Mouse (Mus musculus) midbrain, postnatal 0 days (tissue): ENCODE measurements at regions not wholly inside any gene's neighbourhood (a gene's known extent, or its start where the extent isn't known, plus 50 kb on each side); places are given as distances from the start of the nearest gene placed in this dataset.

Experiments used
- ATAC-seq: fragments of 200-750 bp; cut with Nextera tagmentation; 2 replicates; pipeline ENCODE4 v1.8.0; 2017; ENCODE audit warnings: moderate number of reproducible peaks, mild to moderate bottlenecking, moderate TSS enrichment, moderate library complexity; ENCODE audit not compliant: low FRiP score
- DNase-seq: peaks from one replicate; pipeline ENCODE4 v3.0.0-alpha.2; 2015; ENCODE audit warnings: low spot score
- H3K27ac ChIP-seq: fragments of 300-500 bp; sonication (generic); 2 replicates; pipeline ENCODE4 v1.5.1; 2014; ENCODE audit warnings: low read depth, mild to moderate bottlenecking, low read length, mixed read lengths
- H3K27me3 ChIP-seq: fragments of 300-500 bp; sonication (generic); 2 replicates; pipeline ENCODE4 v1.6.1; 2014; ENCODE audit warnings: low read length, control low read depth, mixed read lengths; ENCODE audit not compliant: insufficient read depth
- H3K36me3 ChIP-seq: fragments of 300-500 bp; sonication (generic); 2 replicates; pipeline ENCODE4 v1.6.1; 2014; ENCODE audit warnings: low read length, control low read depth, mixed read lengths; ENCODE audit not compliant: insufficient read depth
- H3K4me1 ChIP-seq: fragments of 300-500 bp; sonication (generic); 2 replicates; pipeline ENCODE4 v1.6.1; 2014; ENCODE audit warnings: mild to moderate bottlenecking, control low read depth, antibody characterized with exemption, low read length, mixed read lengths; ENCODE audit not compliant: insufficient read depth
- H3K4me2 ChIP-seq: fragments of 300-500 bp; sonication (generic); 2 replicates; pipeline ENCODE4 v1.6.1; 2014; ENCODE audit warnings: low read depth, mild to moderate bottlenecking, low read length, mixed read lengths; ENCODE audit not compliant: poor library complexity, severe bottlenecking
- H3K4me3 ChIP-seq: fragments of 300-500 bp; sonication (generic); 2 replicates; pipeline ENCODE4 v1.5.1; 2014; ENCODE audit warnings: low read depth, mild to moderate bottlenecking, low read length, moderate library complexity
- H3K9ac ChIP-seq: fragments of 300-500 bp; sonication (generic); replicated peaks from 2 replicates; pipeline ENCODE4 v1.6.1; 2014; ENCODE audit warnings: mild to moderate bottlenecking, low read length, moderate library complexity, mixed read lengths; ENCODE audit not compliant: poor library complexity, severe bottlenecking
- H3K9me3 ChIP-seq: fragments of 300-500 bp; sonication (generic); 2 replicates; pipeline ENCODE4 v1.6.1; 2016; ENCODE audit warnings: low read length, control low read depth
- CTCF ChIP-seq: IDR thresholded peaks from 2 replicates; pipeline ENCODE4 v1.5.1; 2016; ENCODE audit warnings: antibody characterized with exemption, mild to moderate bottlenecking
- WGBS: fragments of 180-500 bp; shearing (Covaris S2); extraction: QIAGEN DNeasy Blood & Tissue Kit; methylation state at CpG from one replicate; pipeline ENCODE4 v1.1.7; 2014; 5-methylcytosine and 5-hydroxymethylcytosine counted together

DNA sequence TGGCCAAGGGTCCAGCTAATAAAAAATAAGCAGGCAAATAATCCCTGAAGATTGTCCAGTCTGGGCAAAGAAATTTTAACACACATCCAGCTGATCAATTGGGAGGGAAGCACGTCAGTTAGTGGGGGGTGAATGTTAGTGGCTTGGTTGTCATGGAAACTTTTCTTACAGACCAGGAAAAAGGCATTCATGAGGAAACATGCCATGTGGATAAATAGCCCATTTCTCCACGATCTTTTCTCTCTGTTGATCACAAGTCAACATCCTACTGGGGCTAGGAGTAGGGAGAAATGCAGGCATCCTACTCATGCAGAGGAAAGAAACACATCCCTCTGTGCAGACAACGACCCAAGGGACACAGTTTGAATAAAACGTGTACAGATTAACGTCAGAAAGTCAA, 243.8 kb upstream of the Got2 start:
- no peak for ATAC-seq
- Histone ChIP-seq H3K36me3 (no peaks in the 10 kb centered on the region), H3K9me3 (no peaks in the 10 kb centered on the region), H3K27me3 (no peaks in the 10 kb centered on the region), H3K27ac (no peak overlapping the region), H3K4me2 (no peak overlapping the region), H3K4me1 (no peaks in the 10 kb centered on the region), H3K4me3 (no peak overlapping the region), H3K9ac (no peak overlapping the region)
- TF ChIP-seq CTCF, result no peak
- peak; percentile 59 for DNase-seq
- WGBS, result 10% methylated on average over 5 of the region's 5 CpGs

DNA sequence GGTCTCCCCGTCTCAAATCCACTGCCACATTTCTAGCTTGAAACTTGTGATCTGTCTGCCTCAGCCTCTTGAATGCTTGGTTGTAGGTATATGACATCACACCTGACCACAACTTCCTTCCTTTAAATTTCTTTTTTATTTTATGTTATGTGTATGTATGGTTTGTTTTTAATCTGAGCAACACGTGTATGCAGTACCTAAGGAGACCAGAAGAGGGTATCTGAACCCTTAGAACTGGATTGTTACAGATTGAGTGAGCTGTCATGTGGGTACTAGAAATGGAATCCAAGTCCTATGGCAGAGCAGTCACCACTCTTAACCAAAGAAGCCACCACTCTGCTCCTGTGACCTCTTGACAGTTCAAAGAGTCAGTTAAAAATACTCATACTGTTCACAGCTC, 240.0 kb upstream of the Got2 start:
- H3K27me3 ChIP-seq, result no peaks in the 10 kb centered on the region
- H3K4me3 ChIP-seq, result no peak overlapping the region
- 76% methylated on average over 2 of the region's 2 CpGs for whole genome bisulfite sequencing
- no peak overlapping the region for H3K9ac ChIP-seq
- no peak for ATAC-seq
- no peaks in the 10 kb centered on the region for H3K4me1 ChIP-seq
- no peak overlapping the region for H3K27ac ChIP-seq
- peak; percentile 37 for TF ChIP-seq CTCF
- H3K36me3 ChIP-seq, result no peaks in the 10 kb centered on the region
- H3K4me2 ChIP-seq, result no peak overlapping the region
- DNase-seq, result no peak
- H3K9me3 ChIP-seq, result no peaks in the 10 kb centered on the region

DNA sequence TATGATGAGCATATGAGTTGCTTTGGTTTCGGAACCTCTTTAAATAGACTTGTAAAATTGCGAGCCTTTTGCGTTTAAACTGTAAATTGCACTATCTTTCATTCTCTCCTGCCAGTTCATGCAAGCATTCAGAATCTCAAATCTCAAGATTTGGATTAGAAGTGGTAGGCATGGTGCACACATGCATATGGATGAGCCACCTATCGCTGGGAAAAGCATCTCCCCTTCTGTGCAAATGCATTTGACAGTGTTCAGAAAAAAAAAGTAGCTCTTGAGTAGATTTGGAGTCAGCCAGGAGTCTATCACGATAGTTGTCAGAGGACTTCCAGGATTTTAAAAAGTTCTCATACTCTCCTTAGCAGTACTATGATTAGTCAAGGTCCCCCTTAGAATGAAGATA, 212.5 kb upstream of the Got2 start:
- H3K9ac ChIP-seq, result no peak overlapping the region
- no peak overlapping the region for H3K27ac ChIP-seq
- H3K9me3 ChIP-seq, result no peaks in the 10 kb centered on the region
- no peaks in the 10 kb centered on the region for H3K27me3 ChIP-seq
- H3K4me1 ChIP-seq, result no peaks in the 10 kb centered on the region; the same call in 1 of the 2 replicates
- DNase-seq, result no peak
- ATAC-seq, result no peak
- H3K4me3 ChIP-seq, result no peak overlapping the region
- no peak overlapping the region for H3K4me2 ChIP-seq
- 36% methylated on average over 5 of the region's 5 CpGs for WGBS
- H3K36me3 ChIP-seq, result no peaks in the 10 kb centered on the region
- no peak for TF ChIP-seq CTCF

DNA sequence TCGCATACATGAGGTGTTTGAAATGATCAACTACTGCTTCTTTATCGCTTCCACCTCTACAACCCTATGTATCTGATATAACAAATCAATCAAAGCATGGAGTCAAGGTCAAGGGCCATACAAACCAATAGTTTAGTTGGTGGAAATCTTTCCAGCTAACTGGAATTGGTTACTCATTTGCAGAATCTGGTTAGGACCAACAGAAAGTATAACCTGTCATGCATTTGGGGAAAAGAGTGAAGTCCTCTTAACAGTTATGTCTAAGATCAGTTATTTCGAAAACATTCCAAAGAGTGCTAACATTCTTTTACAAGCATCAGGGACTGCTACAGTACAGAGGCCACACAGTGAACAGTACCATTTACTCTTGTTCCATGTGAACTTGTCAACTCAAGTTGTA, 204.6 kb upstream of the Got2 start:
- TF ChIP-seq CTCF, result no peak
- H3K9me3 ChIP-seq, result no peaks in the 10 kb centered on the region
- no peak overlapping the region for H3K9ac ChIP-seq
- no peak overlapping the region for H3K4me3 ChIP-seq
- H3K4me1 ChIP-seq, result no peaks in the 10 kb centered on the region
- 95% methylated on average over 3 of the region's 3 CpGs for WGBS
- H3K27ac ChIP-seq, result no peak overlapping the region
- no peaks in the 10 kb centered on the region for H3K36me3 ChIP-seq
- H3K4me2 ChIP-seq, result no peak overlapping the region
- no peak for ATAC-seq
- DNase-seq, result no peak
- no peaks in the 10 kb centered on the region for H3K27me3 ChIP-seq

DNA sequence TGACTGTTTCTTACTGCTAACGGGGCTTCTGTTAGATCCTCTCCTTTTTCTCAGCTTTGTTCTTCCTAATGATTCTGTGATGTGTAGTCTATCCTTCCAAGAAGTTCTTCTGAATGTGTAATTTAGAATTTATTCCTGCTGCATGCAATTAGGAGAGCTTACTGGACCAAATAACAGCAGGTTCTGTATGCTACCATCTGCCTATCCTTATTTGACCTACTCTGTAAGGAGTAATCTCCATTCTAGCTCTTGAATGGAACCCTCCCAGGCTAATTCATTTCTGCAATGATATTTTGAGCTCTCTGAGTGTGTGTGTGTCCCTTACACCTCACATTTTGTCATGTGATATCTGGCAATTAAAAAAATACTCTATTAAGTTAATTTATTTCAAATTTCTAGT, 201.9 kb upstream of the Got2 start:
- Histone ChIP-seq H3K36me3 (no peaks in the 10 kb centered on the region), H3K4me1 (no peaks in the 10 kb centered on the region), H3K9ac (no peak overlapping the region), H3K27me3 (no peaks in the 10 kb centered on the region), H3K4me2 (no peak overlapping the region), H3K27ac (no peak overlapping the region), H3K4me3 (no peak overlapping the region), H3K9me3 (no peaks in the 10 kb centered on the region)
- WGBS, result 76% methylated on average over 1 of the region's 1 CpGs
- DNase-seq (no peak), ATAC-seq (no peak)
- TF ChIP-seq CTCF, result no peak

DNA sequence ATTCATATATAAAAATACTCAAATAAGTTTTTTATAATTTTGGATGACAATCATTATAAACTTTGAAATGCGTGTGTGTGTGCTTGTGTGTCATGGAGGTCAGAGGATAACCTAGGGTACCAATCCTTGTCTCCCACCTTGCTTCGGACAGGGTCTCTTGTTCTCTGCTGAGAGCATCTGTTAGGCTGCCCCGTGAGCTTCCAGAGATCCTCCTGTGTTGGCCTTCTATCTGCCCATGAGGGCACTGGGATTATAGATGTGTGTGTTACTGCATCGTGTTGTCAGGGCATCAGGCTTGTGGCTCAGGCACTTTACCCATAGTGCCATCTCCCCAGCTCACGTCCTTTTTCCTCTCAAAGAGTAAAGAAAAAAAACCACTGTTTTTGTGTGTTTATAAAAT, 180.0 kb upstream of the Got2 start:
- WGBS, result 83% methylated on average over 5 of the region's 5 CpGs
- H3K36me3 ChIP-seq, result no peaks in the 10 kb centered on the region
- no peak for DNase-seq
- H3K4me3 ChIP-seq, result no peak overlapping the region
- H3K9me3 ChIP-seq, result no peaks in the 10 kb centered on the region
- H3K4me1 ChIP-seq, result no peaks in the 10 kb centered on the region
- no peak overlapping the region for H3K9ac ChIP-seq
- no peak overlapping the region for H3K27ac ChIP-seq
- no peak for TF ChIP-seq CTCF
- no peaks in the 10 kb centered on the region for H3K27me3 ChIP-seq
- ATAC-seq, result no peak
- no peak overlapping the region for H3K4me2 ChIP-seq

DNA sequence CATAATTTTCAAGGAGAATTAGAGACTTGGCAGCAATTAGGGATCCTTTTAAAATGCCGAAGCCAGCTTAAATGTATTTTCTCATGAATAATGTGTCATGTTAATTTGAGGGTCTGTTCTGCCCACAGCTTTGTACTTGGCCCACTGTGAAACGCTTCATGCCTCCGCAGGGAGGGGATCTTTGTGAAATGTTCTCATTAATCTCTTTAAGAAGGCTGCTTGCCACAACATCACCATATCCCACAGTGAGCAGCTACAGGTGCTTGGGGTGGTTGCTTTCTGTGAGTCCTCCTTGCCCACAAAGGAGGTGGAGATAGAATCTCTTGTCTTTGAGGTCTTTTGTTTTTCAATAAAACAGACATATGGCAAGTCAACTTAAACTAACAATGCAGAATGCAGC, 159.3 kb upstream of the Got2 start:
- no peak overlapping the region for H3K9ac ChIP-seq
- no peak for ATAC-seq
- H3K27me3 ChIP-seq, result no peaks in the 10 kb centered on the region
- H3K36me3 ChIP-seq, result no peaks in the 10 kb centered on the region
- no peak overlapping the region for H3K4me3 ChIP-seq
- 29% methylated on average over 3 of the region's 3 CpGs for WGBS
- H3K27ac ChIP-seq, result no peak overlapping the region
- no peak for DNase-seq
- H3K9me3 ChIP-seq, result no peaks in the 10 kb centered on the region
- TF ChIP-seq CTCF, result no peak
- H3K4me2 ChIP-seq, result no peak overlapping the region
- no peaks in the 10 kb centered on the region for H3K4me1 ChIP-seq
